Mouse (Mus musculus) liver, embryonic 14.5 days (tissue): ENCODE results near the gene Dynlrb2. TPM values are rescaled to one million over a fixed set of nuclear protein-coding genes. Genes with fewer than 3 reads are reported as not detected.

Experiments used
- ATAC-seq: fragments of 200-750 bp; cut with Nextera tagmentation; 2 replicates; pipeline ENCODE4 v1.8.0; 2017; ENCODE audit warnings: moderate number of reproducible peaks, mild to moderate bottlenecking, moderate library complexity; ENCODE audit not compliant: insufficient read depth
- DNase-seq, 3 experiments: peaks; one replicate each; pipeline ENCODE4 v3.0.0-alpha.2; 2012 to 2013; ENCODE audit warnings: low read depth in 3 of 3, low spot score in 3 of 3
- H3K27ac ChIP-seq: fragments of 300-500 bp; sonication (generic); 2 replicates; pipeline ENCODE4 v1.5.1; 2014; ENCODE audit warnings: moderate library complexity, mild to moderate bottlenecking, control low read depth, inconsistent platforms
- H3K27me3 ChIP-seq: fragments of 300-500 bp; sonication (generic); 2 replicates; pipeline ENCODE4 v1.6.1; 2014; ENCODE audit warnings: mild to moderate bottlenecking, low read length, moderate library complexity; ENCODE audit not compliant: control insufficient read depth, insufficient read depth
- H3K36me3 ChIP-seq: fragments of 300-500 bp; sonication (generic); replicated peaks from 2 replicates; pipeline ENCODE4 v1.6.1; 2014; ENCODE audit warnings: low read depth; ENCODE audit not compliant: control insufficient read depth, insufficient read depth
- H3K4me1 ChIP-seq, 2 experiments: fragments of 200-500 bp in 1 of 2; fragments of 300-500 bp in 1 of 2; sonication (generic) in 1 of 2; replicated peaks; 2 replicates each; pipeline ENCODE4 v1.6.1; 2012 to 2014; ENCODE audit warnings: antibody characterized with exemption in 1 of 2, inconsistent platforms in 1 of 2, low read length in 1 of 2; ENCODE audit not compliant: control insufficient read depth in 2 of 2, insufficient read depth in 2 of 2
- H3K4me2 ChIP-seq: fragments of 300-500 bp; sonication (generic); 2 replicates; pipeline ENCODE4 v1.6.1; 2014; ENCODE audit warnings: low read depth, mild to moderate bottlenecking, control low read depth, moderate library complexity
- H3K4me3 ChIP-seq, 2 experiments: fragments of 200-500 bp in 1 of 2; fragments of 300-500 bp in 1 of 2; sonication (generic) in 1 of 2; 2 replicates each; pipeline ENCODE4 v1.5.1; 2012 to 2014; ENCODE audit warnings: low read depth in 2 of 2, low read length in 2 of 2, mild to moderate bottlenecking in 2 of 2, control low read depth in 1 of 2, inconsistent platforms in 1 of 2, moderate library complexity in 1 of 2; ENCODE audit not compliant: insufficient read depth in 1 of 2
- H3K9ac ChIP-seq: fragments of 300-500 bp; sonication (generic); replicated peaks from 2 replicates; pipeline ENCODE4 v1.6.1; 2014; ENCODE audit warnings: mild to moderate bottlenecking, control low read depth, moderate library complexity
- H3K9me3 ChIP-seq: fragments of 300-500 bp; sonication (generic); 2 replicates; pipeline ENCODE4 v1.6.1; 2016; ENCODE audit warnings: low read length, mixed read lengths; ENCODE audit not compliant: control insufficient read depth
- CTCF ChIP-seq: IDR thresholded peaks from 2 replicates; pipeline ENCODE4 v1.5.1; 2016; ENCODE audit warnings: antibody characterized with exemption, low read depth, control low read depth
- EP300 ChIP-seq: IDR thresholded peaks from 2 replicates; pipeline ENCODE4 v1.6.1; 2016; ENCODE audit warnings: antibody characterized with exemption, low read depth
- WGBS: fragments of 180-500 bp; shearing (Covaris S2); extraction: QIAGEN DNeasy Blood & Tissue Kit; methylation state at CpG from one replicate; pipeline ENCODE4 v1.1.7; 2014; ENCODE audit not compliant: insufficient replicate concordance; 5-methylcytosine and 5-hydroxymethylcytosine counted together
- polyA plus RNA-seq, 2 experiments: library from polyadenylated mRNA; depleted of rRNA in 1 of 2; stranded (reverse) in 1 of 2; unstranded in 1 of 2; fragments of >200 nt; fragmentation: Nextera tagmentation in 1 of 2; extraction: Ambion mirVana in 1 of 2; gene quantifications; 2 replicates each; pipeline versions ENCODE4 v1.2.1 to v1.2.3; 2012 to 2014

Gene Dynlrb2
- polyA plus RNA-seq, 2 experiments = not detected

DNA sequence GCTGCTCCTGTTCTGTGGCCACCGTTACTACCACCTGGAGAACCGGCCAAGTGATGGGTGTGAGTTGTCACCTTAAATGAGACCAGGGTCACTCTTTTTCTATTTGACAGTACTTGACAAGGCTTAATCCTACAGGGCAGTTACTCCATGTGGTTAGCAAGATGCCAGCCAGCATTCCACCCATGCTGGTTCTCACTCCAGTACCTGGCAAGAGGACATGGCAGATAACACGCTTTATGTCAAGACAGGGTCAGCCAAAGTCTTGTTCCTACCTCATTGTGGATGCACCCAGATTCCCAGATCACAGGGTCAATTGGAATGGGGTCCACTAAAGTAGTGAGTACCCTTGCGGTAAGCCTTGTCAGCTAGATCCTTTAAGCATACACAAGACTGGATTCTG is 16.4 kb downstream of the Dynlrb2 start:
- Histone ChIP-seq H3K9me3 (no peaks in the 10 kb centered on the region), H3K27me3 (no peaks in the 10 kb centered on the region), H3K36me3 (no peaks in the 10 kb centered on the region), H3K4me1 (no peaks in the 10 kb centered on the region), H3K9ac (no peak overlapping the region), H3K27ac (no peak overlapping the region), H3K4me2 (no peak overlapping the region), H3K4me3 (no peak overlapping the region)
- ATAC-seq (no peak), DNase-seq (no peak)
- TF ChIP-seq EP300 = no peak
- TF ChIP-seq CTCF = no peak
- WGBS = 76% methylated on average over 4 of the region's 4 CpGs

DNA sequence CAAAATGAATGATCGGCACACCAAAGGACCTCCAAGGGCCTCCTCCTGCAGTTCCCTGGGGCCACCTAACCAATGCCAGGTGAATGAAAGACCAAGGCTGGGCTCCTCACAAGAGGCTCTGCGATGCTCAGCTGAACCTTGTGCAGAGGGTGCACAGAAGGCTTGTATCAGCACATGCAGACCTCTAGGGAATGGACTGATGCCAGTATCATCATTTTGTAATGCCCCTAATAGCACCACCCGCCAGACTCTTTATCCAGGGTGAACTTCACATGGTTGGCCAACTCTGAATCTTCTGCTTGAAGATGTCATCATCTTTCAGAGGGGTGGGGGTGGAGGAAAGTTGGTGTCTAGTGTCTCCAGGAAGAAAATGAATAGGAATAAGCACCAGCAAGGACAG is 16.9 kb downstream of the Dynlrb2 start:
- WGBS = 61% methylated on average over 3 of the region's 3 CpGs
- Histone ChIP-seq H3K4me1 (no peaks in the 10 kb centered on the region), H3K4me2 (no peak overlapping the region), H3K27ac (no peak overlapping the region), H3K9ac (no peak overlapping the region), H3K27me3 (no peaks in the 10 kb centered on the region), H3K4me3 (no peak overlapping the region), H3K36me3 (no peaks in the 10 kb centered on the region), H3K9me3 (no peaks in the 10 kb centered on the region)
- DNase-seq (no peak), ATAC-seq (no peak)
- no peak for TF ChIP-seq CTCF
- no peak for TF ChIP-seq EP300

DNA sequence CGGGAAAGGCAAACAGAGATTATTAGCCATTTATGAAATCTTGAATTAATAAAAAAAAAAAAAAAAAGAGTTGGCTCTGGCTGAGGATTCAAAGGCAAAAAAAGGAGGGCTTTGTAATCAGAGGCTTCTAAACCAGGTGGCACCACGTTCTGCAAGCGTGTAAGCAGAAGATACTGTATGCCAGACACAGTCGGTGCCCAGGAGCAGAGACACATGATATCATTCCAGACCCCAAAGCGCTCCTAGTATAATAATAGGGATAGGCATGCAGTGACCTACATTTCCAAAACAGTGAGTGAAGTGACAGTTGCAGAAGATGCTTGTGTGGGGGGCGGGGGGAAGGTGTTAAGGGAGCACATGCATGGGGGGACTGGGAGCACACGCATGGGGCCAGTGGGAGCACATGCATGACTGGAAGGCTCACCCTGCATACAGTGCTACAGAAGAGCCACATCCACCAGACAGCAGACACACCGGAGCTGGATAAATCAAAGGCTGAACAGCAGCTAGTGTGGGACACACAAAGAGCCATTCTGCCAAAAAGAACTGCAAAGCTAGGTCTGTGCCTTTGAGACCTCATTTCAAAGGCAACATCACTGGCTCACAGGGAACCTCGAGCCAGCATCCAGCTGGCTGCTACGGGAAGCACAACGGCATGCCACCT is 17.5 kb downstream of the Dynlrb2 start:
- H3K9ac ChIP-seq = no peak overlapping the region
- H3K36me3 ChIP-seq = no peaks in the 10 kb centered on the region
- ATAC-seq (no peak), DNase-seq (no peak)
- H3K4me3 ChIP-seq = no peak overlapping the region
- H3K27me3 ChIP-seq = no peaks in the 10 kb centered on the region
- 63% methylated on average over 11 of the region's 11 CpGs for WGBS
- no peaks in the 10 kb centered on the region for H3K4me1 ChIP-seq
- no peaks in the 10 kb centered on the region for H3K9me3 ChIP-seq
- H3K27ac ChIP-seq = no peak overlapping the region
- no peak overlapping the region for H3K4me2 ChIP-seq
- no peak for TF ChIP-seq EP300
- no peak for TF ChIP-seq CTCF

DNA sequence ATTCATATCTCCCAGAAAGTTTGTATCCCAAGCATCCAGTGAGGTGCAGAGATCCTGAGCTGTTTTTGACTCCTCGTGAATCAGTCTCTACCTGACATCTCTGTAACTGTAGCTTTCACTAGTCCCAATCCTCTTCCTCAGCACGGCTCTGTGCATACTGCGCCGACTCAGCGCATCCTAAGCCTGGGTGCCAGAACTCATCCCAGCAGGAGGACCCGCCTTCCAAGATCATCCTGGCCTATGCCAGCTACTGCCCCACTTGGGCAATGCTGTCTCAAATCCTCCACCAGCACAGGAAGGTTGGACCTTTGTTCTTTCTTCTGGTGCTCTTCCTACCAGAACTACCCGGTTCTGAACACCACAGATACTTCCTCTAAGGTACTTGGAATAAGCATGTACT is 20.1 kb downstream of the Dynlrb2 start:
- Histone ChIP-seq H3K4me2 (no peak overlapping the region), H3K27ac (no peak overlapping the region), H3K4me1 (no peaks in the 10 kb centered on the region), H3K36me3 (no peaks in the 10 kb centered on the region), H3K4me3 (no peak overlapping the region), H3K27me3 (no peaks in the 10 kb centered on the region), H3K9me3 (no peaks in the 10 kb centered on the region), H3K9ac (no peak overlapping the region)
- no peak for TF ChIP-seq EP300
- no peak for TF ChIP-seq CTCF
- 63% methylated on average over 7 of the region's 7 CpGs for WGBS
- DNase-seq = no peak
- no peak for ATAC-seq

DNA sequence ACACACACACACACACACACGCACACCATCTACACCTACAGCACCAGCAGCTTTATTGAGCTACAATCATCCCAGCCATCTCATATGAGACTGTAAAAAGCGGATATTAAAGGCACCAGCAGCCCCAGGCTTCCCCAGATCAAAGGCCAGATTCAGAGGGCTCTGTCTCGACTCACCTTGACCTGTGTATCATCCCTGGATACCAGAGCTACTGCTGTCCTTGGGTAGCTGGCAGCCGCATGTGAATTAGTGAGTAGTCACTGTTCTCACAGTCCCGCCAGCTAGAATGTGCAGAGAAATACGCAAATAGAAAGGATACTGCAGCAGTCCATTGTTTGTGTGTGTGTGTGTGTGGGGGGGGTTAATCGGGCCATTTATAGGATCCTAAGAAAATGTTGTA is 24.0 kb downstream of the Dynlrb2 start:
- H3K27me3 ChIP-seq = no peaks in the 10 kb centered on the region
- no peak for DNase-seq
- TF ChIP-seq EP300 (no peak), CTCF (no peak)
- no peak overlapping the region for H3K4me3 ChIP-seq
- H3K9me3 ChIP-seq = no peaks in the 10 kb centered on the region
- H3K27ac ChIP-seq = no peak overlapping the region
- no peak overlapping the region for H3K9ac ChIP-seq
- H3K4me1 ChIP-seq = no peaks in the 10 kb centered on the region
- H3K36me3 ChIP-seq = no peaks in the 10 kb centered on the region
- 58% methylated on average over 7 of the region's 7 CpGs for WGBS
- no peak overlapping the region for H3K4me2 ChIP-seq
- no peak for ATAC-seq
